Mouse (Mus musculus) frontal cortex, adult (tissue): ENCODE measurements around the gene Fubp3.
"Not testable (repeated sequence)": the region's sequence is repeated elsewhere in the genome, so short reads cannot be mapped to it uniquely, and the experiment has no call there.

Experiments
- ATAC-seq: cut with Nextera tagmentation; 2 replicates; pipeline ENCODE4 v1.9.2; 2017; ENCODE audit warnings: mild to moderate bottlenecking, moderate library complexity, mixed read lengths; ENCODE audit not compliant: low TSS enrichment

Fubp3 gene

GRCm38 (mm10) chr2:31572051-31572914 is at the start of gene Fubp3:
TSS of gene Fubp3 (plus strand) at chr2:31572651.
- peak; percentile 99 for ATAC-seq

- no peak for ATAC-seq
These were observed 47.8 kb upstream of the Fubp3 start for GRCm38 (mm10) chr2:31524641-31525040.

GRCm38 (mm10) chr2:31525778-31526177 is 46.7 kb upstream of the Fubp3 start:
- no peak for ATAC-seq

DNA sequence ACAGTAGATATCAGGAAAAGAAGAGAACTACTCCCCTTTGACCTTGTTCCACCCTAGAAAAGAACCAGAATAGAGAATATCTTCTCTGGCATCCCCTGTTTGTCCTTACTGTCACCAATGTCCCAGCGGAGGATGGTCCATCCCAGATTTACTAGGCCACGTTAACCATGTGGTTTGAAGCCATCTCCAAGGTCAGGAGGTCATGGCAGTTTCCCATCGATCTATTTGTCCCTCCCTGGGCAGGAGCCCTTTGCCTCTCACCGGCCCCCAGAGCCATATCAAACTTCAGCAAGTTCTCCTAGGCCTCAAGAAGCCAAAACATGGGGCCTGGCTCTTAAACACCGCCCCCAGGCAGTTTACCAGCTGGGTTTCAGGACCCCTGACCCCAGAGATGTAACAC is 42.2 kb upstream of the Fubp3 start:
- no peak for ATAC-seq

DNA sequence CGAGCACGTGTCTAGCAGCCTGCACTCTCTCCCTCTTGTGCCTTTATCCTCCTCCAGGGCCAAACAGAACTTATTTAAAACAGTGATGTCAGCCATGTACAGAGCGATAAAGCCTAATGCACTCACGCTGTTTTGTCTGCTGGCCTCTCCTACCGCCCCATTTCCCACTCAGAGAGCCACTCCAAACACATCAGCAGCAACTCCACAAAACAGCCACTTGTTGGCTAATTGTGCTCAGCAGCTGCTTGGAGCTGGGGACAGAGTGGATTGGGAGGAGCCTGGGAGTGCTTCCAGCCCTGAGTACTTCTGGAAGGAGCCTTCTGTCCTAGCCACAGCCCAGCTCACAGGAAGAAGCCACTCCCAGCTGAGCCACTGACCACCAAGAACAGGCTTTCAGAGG is 35.4 kb upstream of the Fubp3 start:
- no peak for ATAC-seq

DNA sequence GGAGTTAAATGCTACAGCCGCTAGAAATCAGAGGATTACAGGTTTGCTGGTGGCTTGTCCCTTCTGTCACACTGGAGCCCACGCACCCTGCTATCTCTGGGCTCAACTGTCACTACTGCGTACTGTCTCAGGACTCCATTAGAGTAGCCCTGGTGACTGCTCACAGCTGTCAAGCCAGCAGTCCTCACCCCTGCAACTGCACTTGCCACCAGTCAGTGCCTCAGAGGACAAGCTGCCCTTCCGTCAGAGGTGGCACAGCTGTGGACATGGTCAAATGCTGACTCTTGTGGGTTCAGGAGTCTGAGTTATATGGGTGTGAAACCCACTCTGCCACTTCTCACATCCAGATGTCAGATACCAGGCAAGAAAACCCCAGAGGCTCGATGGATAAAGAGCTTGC is 33.7 kb upstream of the Fubp3 start:
- no peak for ATAC-seq

DNA sequence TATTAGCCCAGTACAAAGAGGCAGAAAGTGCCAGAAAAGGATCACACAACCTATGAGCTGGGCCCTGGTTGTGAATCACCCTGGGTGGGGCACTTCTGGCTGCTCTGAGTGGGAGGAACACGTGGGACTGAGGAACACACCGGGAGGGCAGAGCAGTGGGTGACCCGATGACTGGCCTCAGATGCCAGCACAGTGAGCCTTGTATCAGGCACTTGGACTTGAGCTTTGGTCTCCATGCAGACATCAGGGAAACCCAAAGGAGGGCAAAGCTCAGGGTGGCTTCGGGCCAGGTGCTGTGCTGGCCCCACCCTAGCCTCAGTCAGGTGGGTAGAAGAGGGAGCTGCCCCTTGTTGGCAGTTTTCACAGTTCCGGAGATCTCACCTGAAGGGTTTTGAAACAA is 30.9 kb upstream of the Fubp3 start:
- no peak for ATAC-seq

DNA sequence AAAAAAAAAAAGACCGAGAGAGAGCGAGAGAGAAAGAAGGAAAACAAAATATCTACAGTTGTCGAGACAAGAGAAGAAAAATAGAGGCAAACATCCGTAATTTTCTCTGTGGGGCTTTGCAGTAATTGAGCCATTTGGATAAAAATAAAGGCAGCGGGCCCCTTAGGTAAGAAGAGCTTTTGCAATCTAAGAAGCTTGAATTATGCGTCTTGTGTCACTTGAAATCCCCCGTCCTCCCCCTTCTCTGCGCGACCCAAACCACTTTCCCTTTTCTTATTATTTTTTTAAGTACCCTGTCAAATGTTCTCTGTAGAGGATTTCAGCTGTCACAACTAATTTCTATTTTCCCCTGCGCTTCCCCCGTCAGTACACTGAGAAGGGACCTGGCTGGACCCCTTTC is 24.7 kb upstream of the Fubp3 start:
- ATAC-seq: no peak

- peak; percentile 34; the same call in 1 of the 2 replicates for ATAC-seq
These were observed 21.9 kb upstream of the Fubp3 start for GRCm38 (mm10) chr2:31550503-31550902.

GRCm38 (mm10) chr2:31551351-31551750 is 21.1 kb upstream of the Fubp3 start:
- ATAC-seq: not testable (repeated sequence)

GRCm38 (mm10) chr2:31551971-31552370 is 20.5 kb upstream of the Fubp3 start:
- ATAC-seq: no peak

GRCm38 (mm10) chr2:31554619-31555018 is 17.8 kb upstream of the Fubp3 start:
- no peak for ATAC-seq

- ATAC-seq: peak; percentile 35; the same call in 1 of the 2 replicates
These were observed 624 bp downstream of the Fubp3 start for GRCm38 (mm10) chr2:31572915-31573635.

- no peak for ATAC-seq
These were observed 9.2 kb downstream of the Fubp3 start for GRCm38 (mm10) chr2:31581617-31582016.

DNA sequence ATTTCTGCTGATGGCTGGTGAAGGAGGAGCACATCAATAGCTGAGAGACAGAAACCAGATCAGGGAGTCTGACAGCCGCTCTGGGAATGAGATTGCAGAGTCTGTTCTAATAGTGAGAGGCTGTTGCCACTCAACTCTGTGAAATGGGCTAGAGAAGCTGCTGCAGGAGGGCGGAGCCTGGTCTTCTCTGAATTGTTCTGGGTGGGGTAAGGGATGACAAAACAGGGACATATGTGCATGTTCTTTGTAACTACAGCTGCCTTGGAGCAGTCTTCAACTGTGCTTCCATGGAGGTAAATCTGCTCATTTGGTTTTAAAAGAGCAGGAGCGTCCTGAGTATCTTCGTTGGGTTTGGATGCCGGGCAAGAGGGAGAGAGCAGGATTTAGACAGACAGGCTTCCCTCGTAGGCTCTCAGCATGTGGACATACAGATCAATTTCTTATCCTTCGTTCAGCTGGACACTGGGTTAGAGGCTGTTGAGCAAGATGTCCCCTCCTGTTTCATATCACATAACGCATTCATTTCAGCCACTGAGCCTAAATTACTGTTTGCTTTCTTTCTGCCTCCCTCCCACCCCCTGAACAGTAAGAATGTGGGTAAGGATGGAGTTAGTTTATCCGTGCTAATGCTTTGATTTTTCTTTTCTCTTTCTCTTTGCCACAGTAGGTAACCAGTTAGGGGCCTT is 19.5 kb downstream of the Fubp3 start:
- ATAC-seq: peak; percentile 38; the same call in 1 of the 2 replicates

GRCm38 (mm10) chr2:31607555-31607954 is 35.1 kb downstream of the Fubp3 start:
- no peak for ATAC-seq

- ATAC-seq: no peak
These were observed 37.4 kb downstream of the Fubp3 start for GRCm38 (mm10) chr2:31609859-31610261.

DNA sequence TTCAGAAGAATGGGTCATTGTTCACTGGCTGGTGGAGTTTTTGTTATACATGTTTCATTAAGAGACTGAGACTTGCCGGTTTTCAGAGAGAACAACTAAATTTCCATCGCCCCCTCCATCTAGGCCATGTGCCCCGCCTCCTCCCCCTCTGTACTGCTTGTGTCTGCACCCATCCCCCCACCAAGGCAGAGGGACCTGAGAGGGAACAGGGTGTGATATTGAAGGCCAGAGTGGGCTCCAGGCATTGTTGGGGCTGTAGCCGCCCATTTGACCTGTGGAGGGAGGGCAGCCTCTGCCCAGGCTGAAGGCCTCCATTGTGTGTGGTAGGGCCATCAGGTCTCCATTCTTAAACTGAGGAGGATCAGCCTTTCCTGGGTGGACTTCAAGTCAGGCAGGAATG is 38.5 kb downstream of the Fubp3 start:
- no peak for ATAC-seq

GRCm38 (mm10) chr2:31611400-31611799 is 38.9 kb downstream of the Fubp3 start:
- ATAC-seq: no peak

DNA sequence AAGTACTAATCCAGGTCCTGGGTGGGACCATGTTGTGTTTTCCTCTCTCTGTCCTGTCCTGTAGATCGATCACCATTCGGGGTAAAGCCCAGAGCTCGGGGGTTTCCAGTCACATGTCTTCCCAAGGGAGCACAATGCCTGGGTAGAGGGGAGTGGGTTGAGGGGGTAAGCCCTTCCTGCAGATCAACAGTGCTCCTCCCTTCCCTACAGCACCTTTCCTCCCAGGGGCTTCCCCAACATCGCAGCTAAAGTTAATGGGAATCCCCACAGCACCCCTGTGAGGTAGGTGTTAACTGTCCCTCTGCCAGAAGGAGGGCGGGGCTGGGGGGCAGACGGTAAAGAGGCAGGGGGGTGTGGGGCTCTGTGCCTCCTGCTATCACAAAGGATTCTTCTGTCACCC is 40.2 kb downstream of the Fubp3 start:
- ATAC-seq: no peak

GRCm38 (mm10) chr2:31613781-31614180 is 41.3 kb downstream of the Fubp3 start:
- peak; percentile 44; the same call in 1 of the 2 replicates for ATAC-seq

- ATAC-seq: no peak
These were observed 46.2 kb downstream of the Fubp3 start for GRCm38 (mm10) chr2:31618484-31619161.
